Mouse (Mus musculus) lung, adult 2 months (tissue): ENCODE results near the gene Tril. TPM values are rescaled to one million over a fixed set of nuclear protein-coding genes. Genes with fewer than 3 reads are reported as not detected.

Source experiments
- DNase-seq: peaks from one replicate; pipeline ENCODE4 v3.0.0; 2022
- H3K4me1 ChIP-seq: fragments of 200-500 bp; 2 replicates; pipeline ENCODE4 v1.6.1; 2011; ENCODE audit warnings: low read length; ENCODE audit not compliant: control insufficient read depth, insufficient read depth
- H3K4me3 ChIP-seq: fragments of 200-500 bp; replicated peaks from 2 replicates; pipeline ENCODE3; 2011; ENCODE audit warnings: low read depth, mild to moderate bottlenecking, control low read depth, low read length; ENCODE audit errors: extremely low read depth
- CTCF ChIP-seq: fragments of 200-500 bp; IDR thresholded peaks from 2 replicates; pipeline ENCODE4 v1.5.1; 2011; ENCODE audit warnings: mild to moderate bottlenecking, low read length, control low read depth; ENCODE audit not compliant: insufficient read depth
- POLR2A ChIP-seq: fragments of 200-500 bp; IDR thresholded peaks from 2 replicates; pipeline ENCODE4 v1.6.1; 2011; ENCODE audit warnings: low read depth, mild to moderate bottlenecking, control low read depth, low read length, borderline replicate concordance; ENCODE audit errors: extremely low read depth
- WGBS: fragments of 180-500 bp; shearing (Covaris S2); methylation state at CpG from one replicate; pipeline ENCODE4 v1.1.7; 2018; 5-methylcytosine and 5-hydroxymethylcytosine counted together
- polyA plus RNA-seq: library from polyadenylated mRNA; depleted of rRNA; stranded (reverse); fragments of >200 nt; gene quantifications from 2 replicates; pipeline ENCODE4 v1.2.3, GENCODE M21; 2012; rRNA removed

The Tril gene
- 27.0 and 28.6 TPM in 2 replicates for polyA plus RNA-seq

DNA sequence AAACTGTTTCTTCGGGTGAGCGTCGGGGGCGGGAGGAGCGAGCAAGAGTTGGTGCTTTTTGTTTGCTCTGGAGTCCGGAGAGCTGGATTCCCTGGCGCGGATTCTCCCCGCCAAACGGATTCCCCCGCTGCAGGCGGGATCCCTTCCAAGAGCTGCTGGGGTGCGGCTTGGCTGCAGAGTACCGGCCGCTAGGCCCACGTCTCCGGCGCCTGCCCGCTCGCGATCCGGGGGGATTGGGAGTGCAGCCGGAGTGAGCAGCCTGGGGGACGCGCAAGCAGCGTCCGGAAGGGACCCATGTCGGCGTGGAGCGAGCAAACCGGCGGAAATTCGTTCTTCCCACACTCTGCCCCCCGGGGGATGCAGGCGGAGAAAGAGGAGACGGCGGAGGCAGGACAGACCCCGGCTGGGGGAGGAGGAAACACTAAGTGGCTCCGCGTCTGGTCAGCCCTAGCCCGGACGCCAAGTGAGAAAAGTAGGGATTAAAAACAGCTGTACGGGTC is at the start of gene Tril:
Gene Tril (minus strand): TSS at position 345 of the 500 bp plus-strand sequence.
- peak within 1 kb of the TSS; percentile 69 for H3K4me3 ChIP-seq
- TF ChIP-seq POLR2A (no peak; the same call in 1 of the 2 replicates), CTCF (no peak)
- peaks cover 19% of the 10 kb centered on the region for H3K4me1 ChIP-seq
- peak; percentile 76 for DNase-seq
- WGBS = 1% methylated on average over 43 of the region's 43 CpGs

DNA sequence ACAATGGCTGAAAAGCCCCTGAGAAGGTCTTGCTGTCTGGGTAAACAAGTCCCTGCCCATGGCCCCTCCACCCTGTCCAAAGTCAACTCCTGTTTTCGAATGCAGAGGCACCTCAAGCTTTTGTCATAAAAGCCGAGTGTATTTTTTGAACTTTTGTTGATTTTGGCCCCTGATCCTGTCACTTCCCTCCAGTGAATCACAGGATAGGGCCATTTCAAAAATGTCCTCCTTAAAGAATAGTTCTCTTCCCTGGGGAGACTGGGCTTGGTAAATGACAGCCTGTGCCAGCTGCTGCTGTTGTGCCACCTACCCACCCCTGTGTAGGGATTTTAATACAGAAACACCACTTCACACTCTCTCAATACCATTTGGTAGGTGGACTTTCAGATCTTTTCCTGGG is 42.4 kb upstream of the Tril start:
- no peak for DNase-seq
- no peaks in the 10 kb centered on the region; the same call in 1 of the 2 replicates for H3K4me1 ChIP-seq
- no peak overlapping the region for H3K4me3 ChIP-seq
- 54% methylated on average over 2 of the region's 2 CpGs for WGBS
- TF ChIP-seq POLR2A (no peak), CTCF (no peak)

DNA sequence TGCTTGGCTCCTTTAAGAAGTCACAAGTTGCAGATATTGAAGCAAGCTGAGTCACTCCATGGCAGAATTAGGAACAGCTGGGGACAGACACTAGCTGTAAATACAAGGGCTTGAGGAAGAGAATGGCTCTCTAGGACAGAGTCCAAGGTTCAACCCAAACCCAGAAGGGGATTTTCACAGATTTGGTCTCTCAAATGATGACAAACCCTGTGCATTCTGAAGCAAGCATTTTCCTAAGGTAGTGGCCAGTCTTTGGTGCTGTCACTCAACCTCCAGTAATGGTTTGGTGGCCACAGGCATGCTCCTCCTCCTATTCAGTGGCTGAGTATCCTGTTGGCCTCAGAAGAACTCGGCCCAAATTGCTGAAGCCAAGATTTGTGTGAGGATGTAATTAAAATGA is 38.5 kb upstream of the Tril start:
- H3K4me3 ChIP-seq = no peak overlapping the region
- no peak for TF ChIP-seq CTCF
- TF ChIP-seq POLR2A = no peak
- H3K4me1 ChIP-seq = no peaks in the 10 kb centered on the region; the same call in 1 of the 2 replicates
- WGBS = 16% methylated on average over 1 of the region's 1 CpGs
- no peak for DNase-seq

DNA sequence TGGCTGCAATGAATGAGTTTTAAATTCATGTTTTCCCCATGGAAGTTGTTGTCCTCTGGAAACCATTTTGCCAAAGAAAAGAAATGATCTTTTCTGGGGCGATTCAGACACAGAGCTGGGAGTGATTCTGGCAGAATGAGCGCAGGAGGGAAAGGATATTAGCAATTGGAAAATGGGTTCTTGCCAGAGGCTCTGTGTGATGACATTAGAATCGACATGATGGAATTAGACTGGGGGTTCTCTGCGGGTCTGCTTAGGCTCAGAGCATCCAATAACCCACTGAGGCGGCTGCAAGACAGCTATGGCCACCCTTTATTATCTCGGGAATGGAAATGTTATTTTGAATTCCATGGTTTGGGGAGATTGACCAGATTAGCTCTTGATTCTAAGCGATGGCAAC is 37.2 kb upstream of the Tril start:
- no peak overlapping the region for H3K4me3 ChIP-seq
- 81% methylated on average over 7 of the region's 7 CpGs for WGBS
- TF ChIP-seq CTCF (no peak), POLR2A (no peak)
- H3K4me1 ChIP-seq = no peaks in the 10 kb centered on the region; the same call in 1 of the 2 replicates
- DNase-seq = no peak

DNA sequence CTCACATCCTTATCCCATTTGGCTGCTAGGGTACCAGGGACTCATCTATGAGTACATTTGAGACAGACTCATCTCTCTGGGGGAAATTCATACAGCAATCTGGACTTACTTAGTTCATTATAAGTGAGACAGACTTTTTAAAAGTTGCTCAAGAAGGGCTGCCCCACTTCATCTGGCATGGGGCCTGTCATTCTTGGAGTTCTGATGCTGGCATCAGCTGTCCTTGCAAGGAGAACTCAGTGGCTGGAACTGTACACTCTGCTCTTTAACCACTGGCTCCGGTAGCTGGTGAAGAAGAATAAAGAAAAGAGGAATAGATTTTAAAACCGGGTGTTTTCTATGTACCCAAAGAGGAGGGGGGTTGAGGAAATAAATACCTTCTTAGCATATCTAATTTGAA is 36.1 kb upstream of the Tril start:
- Histone ChIP-seq H3K4me1 (no peaks in the 10 kb centered on the region; the same call in 1 of the 2 replicates), H3K4me3 (no peak overlapping the region)
- WGBS = 60% methylated on average over 2 of the region's 2 CpGs
- DNase-seq = no peak
- TF ChIP-seq CTCF (no peak), POLR2A (no peak)

DNA sequence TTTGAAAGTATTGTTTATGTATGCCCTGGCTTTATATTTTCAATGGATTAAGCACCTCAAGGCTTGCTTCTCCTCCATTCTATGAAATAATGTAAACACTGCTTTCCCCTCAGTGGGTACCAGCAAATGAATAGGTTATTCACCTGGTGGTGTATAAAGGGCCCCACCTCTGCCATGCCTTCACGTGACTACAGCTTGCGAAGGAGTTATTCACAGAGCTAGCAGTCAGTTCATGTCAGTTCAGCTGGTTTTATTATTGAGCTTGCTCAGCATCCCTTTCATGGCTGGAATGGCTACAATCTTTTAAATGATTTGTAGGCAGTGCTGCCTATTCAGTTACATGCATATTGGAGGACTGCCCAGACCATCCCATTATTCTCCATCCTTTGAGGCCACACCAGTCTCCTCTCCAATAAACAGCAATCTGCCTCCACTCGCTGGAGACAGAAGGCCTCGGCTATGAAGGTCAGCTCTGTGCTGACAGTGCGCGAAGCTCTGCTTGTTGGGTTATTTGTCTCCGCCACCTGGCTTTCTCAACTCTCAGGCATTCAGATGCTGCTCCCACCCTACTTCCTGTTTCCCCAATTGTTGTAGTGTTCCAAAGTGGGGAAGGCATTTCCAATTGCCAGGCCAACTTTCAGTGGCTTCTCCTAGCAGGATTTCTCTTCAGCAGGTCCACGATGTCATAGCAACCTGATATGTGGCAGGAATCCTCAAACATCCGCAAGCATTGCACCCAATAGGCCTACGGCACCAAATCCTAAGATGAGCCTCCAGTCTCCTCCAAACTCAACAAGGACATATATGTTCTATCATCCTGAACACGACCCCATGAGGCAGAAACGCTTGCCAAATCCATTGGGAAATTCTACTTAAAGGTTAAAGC is 34.6 kb upstream of the Tril start:
- no peak for DNase-seq
- no peaks in the 10 kb centered on the region; the same call in 1 of the 2 replicates for H3K4me1 ChIP-seq
- 62% methylated on average over 12 of the region's 12 CpGs for WGBS
- TF ChIP-seq CTCF (no peak), POLR2A (no peak)
- H3K4me3 ChIP-seq = no peak overlapping the region

DNA sequence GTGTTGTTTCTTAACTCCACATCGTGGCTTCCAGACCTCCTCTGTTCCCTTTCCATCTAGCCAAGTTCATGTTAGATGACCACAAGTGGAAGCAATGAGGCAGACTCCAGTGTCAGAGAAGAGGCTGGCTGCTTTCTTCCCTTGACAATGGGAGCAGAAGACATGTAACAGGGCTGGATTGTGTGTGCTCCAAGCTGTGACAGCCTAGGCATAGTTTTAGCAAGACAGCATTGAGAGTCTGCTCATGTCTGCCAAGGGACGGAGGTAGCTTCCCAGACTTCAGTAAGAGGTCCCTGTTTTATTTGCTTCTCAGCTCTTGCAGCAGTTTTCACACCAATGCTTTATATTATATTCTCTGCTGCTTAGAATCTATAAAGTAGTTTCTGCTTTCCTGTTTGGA is 33.6 kb upstream of the Tril start:
- 62% methylated on average over 2 of the region's 2 CpGs for WGBS
- no peak for DNase-seq
- H3K4me3 ChIP-seq = no peak overlapping the region
- TF ChIP-seq POLR2A (no peak), CTCF (no peak)
- H3K4me1 ChIP-seq = no peaks in the 10 kb centered on the region; the same call in 1 of the 2 replicates

DNA sequence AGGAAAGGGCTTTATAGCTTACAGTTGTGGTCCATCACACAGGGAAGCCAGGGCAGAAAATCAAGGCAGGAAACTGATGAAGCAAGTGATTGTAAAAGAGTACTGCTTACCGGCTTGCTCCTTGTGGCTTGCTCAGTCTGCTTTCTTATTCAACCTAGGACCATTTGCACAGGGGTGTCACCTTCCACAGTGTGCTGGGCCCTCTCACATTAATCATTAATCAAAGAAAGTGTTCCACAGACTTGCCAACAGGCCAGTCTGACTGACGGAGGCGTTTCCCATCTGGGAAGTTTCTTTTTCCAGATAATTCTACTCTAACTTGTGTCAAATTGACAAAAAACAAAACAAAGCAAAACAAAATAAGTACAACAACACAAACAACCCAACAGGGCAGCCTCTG is 32.9 kb upstream of the Tril start:
- TF ChIP-seq POLR2A (no peak), CTCF (no peak)
- DNase-seq = no peak
- WGBS = 68% methylated on average over 3 of the region's 3 CpGs
- Histone ChIP-seq H3K4me1 (no peaks in the 10 kb centered on the region), H3K4me3 (no peak overlapping the region)

DNA sequence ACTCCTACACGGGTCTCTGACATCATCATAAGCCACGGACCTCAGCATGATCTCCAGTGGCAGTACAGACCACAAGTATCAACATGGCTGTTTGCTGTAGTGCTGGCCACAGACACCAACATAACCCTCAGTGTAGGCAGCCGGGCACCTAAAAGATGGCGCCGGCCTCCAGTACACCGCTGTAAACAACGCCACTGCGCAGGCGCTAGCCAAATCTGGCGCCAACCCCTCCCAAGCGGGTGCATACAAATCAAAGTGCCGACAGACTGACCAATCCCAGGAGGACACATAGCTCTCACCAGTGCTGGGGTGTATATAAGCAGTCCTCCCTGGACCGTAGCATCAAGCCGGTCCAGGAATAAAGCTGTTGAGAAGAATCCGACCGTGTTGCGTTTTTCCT is 24.0 kb upstream of the Tril start:
- no peak for DNase-seq
- TF ChIP-seq CTCF = no peak
- no peak for TF ChIP-seq POLR2A
- no peaks in the 10 kb centered on the region for H3K4me1 ChIP-seq
- 96% methylated on average over 17 of the region's 17 CpGs for WGBS
- H3K4me3 ChIP-seq = no peak overlapping the region

DNA sequence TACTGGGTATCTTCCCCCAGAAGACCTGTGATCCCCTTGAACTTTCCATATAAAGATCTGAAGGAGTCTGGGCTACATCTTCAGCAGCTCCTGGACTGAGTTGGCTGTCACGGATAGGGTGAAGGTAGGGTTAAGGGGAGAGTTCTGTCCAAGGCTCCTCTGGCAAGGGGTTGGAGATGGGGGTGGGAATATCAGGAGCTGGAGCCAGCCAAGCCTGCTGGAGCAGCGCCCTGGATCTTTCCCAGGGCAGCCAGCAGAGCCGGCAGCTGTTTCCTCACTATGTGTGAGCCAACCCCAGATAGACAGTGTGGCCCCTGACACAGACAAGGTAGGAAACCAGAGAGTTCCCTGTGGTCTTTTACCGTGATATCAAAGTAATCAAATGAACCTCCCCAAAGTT is 4.6 kb upstream of the Tril start:
- no peak for TF ChIP-seq CTCF
- TF ChIP-seq POLR2A = no peak
- WGBS = 38% methylated on average over 4 of the region's 4 CpGs
- H3K4me3 ChIP-seq = no peak overlapping the region
- H3K4me1 ChIP-seq = no peaks in the 10 kb centered on the region
- peak; percentile 7 for DNase-seq
